7 mouse cellular contexts compared by ENCODE assay signal in genomic region chrX:38473164-38473536, GRCm38 (mm10). TPM values are rescaled to one million over a fixed set of nuclear protein-coding genes. Genes with fewer than 3 reads are reported as not detected.
A peak's percentile ranks its signal among the peaks of the same experiment; 100 is the strongest.
DNase-seq lines count a peak whose midpoint lies in the region; ATAC-seq lines count a peak whose summit lies in the region.

No protein-coding gene starts in this region.

- H3K27me3 ChIP-seq in lung, embryonic 15.5 days: no peaks in the 10 kb centered on the region
- no peaks in the 10 kb centered on the region for H3K27me3 ChIP-seq in embryonic facial prominence, embryonic 14.5 days (replicated peaks; ENCODE audit: control insufficient read depth, insufficient read depth, low read length)
- H3K27me3 ChIP-seq in hindbrain, embryonic 12.5 days: no peaks in the 10 kb centered on the region

- DNase-seq in lung, postnatal 14 days: no peak
- no peak for DNase-seq in embryonic facial prominence, embryonic 14.5 days (ENCODE audit: low spot score)
- DNase-seq in Muller cell, postnatal 12 days (ENCODE audit: inconsistent ontology term): no peak
- no peak for DNase-seq in adrenal gland, postnatal 14 days

- peak overlapping the region; percentile 51 for H3K4me2 ChIP-seq in lung, embryonic 15.5 days
- H3K4me2 ChIP-seq in embryonic facial prominence, embryonic 14.5 days (ENCODE audit: low read depth, low read length): peak overlapping the region; percentile 48
- peak overlapping the region; percentile 48; the same call in 1 of the 2 replicates for H3K4me2 ChIP-seq in hindbrain, embryonic 12.5 days (replicated peaks)

- peak; percentile 73 for ATAC-seq in lung, embryonic 15.5 days (ENCODE audit: borderline replicate concordance, extremely low read depth, low FRiP score, low TSS enrichment)
- ATAC-seq in embryonic facial prominence, embryonic 14.5 days (ENCODE audit: low read depth): peak; percentile 49; the same call in 1 of the 2 replicates
- ATAC-seq in hindbrain, embryonic 12.5 days (ENCODE audit: low FRiP score): peak; percentile 50
- ATAC-seq in megakaryocyte, adult 5-6 weeks (ENCODE audit: poor library complexity, severe bottlenecking): peak; percentile 5; the same call in 1 of the 2 replicates

- H3K36me3 ChIP-seq in lung, embryonic 15.5 days: no peaks in the 10 kb centered on the region
- no peaks in the 10 kb centered on the region for H3K36me3 ChIP-seq in embryonic facial prominence, embryonic 14.5 days (ENCODE audit: control insufficient read depth, insufficient read depth, low read length)
- no peaks in the 10 kb centered on the region for H3K36me3 ChIP-seq in hindbrain, embryonic 12.5 days

- H3K4me3 ChIP-seq in lung, embryonic 15.5 days: peak overlapping the region; percentile 50
- H3K4me3 ChIP-seq in embryonic facial prominence, embryonic 14.5 days (ENCODE audit: low read depth, low read length): peak overlapping the region; percentile 47
- H3K4me3 ChIP-seq in hindbrain, embryonic 12.5 days: peak overlapping the region; percentile 48; the same call in 1 of the 2 replicates

- 9% methylated on average over 10 of the region's 10 CpGs for WGBS in lung, embryonic 15.5 days
- 13% methylated on average over 10 of the region's 10 CpGs for WGBS in embryonic facial prominence, embryonic 14.5 days
- WGBS in hindbrain, embryonic 12.5 days: 21% methylated on average over 10 of the region's 10 CpGs

- H3K27ac ChIP-seq in lung, embryonic 15.5 days: peak overlapping the region; percentile 96
- H3K27ac ChIP-seq in embryonic facial prominence, embryonic 14.5 days (replicated peaks; ENCODE audit: low read depth, low read length): peak overlapping the region; percentile 87; the same call in 1 of the 2 replicates
- peak overlapping the region; percentile 76; the same call in 1 of the 2 replicates for H3K27ac ChIP-seq in hindbrain, embryonic 12.5 days

- no peak overlapping the region; the same call in 1 of the 2 replicates for H3K9ac ChIP-seq in lung, embryonic 15.5 days
- no peak overlapping the region; the same call in 1 of the 2 replicates for H3K9ac ChIP-seq in embryonic facial prominence, embryonic 14.5 days (ENCODE audit: low read depth, low read length)
- no peak overlapping the region for H3K9ac ChIP-seq in hindbrain, embryonic 12.5 days

- no peaks in the 10 kb centered on the region for H3K9me3 ChIP-seq in lung, embryonic 15.5 days
- no peaks in the 10 kb centered on the region for H3K9me3 ChIP-seq in embryonic facial prominence, embryonic 14.5 days (ENCODE audit: control insufficient read depth, low read length)
- no peaks in the 10 kb centered on the region for H3K9me3 ChIP-seq in hindbrain, embryonic 12.5 days (replicated peaks)

- no peaks in the 10 kb centered on the region for H3K4me1 ChIP-seq in lung, embryonic 15.5 days
- no peaks in the 10 kb centered on the region for H3K4me1 ChIP-seq in embryonic facial prominence, embryonic 14.5 days (ENCODE audit: control insufficient read depth, insufficient read depth, low read length)
- no peaks in the 10 kb centered on the region for H3K4me1 ChIP-seq in hindbrain, embryonic 12.5 days

RNA-seq across cellular contexts. Expression of gene Lamp2, which starts 16.9 kb away (rescaled TPM):
- 127 and 137 TPM in 2 replicates for polyA plus RNA-seq in lung, embryonic 15.5 days (2015; fragmentation: Nextera tagmentation; extraction: Ambion mirVana)
- 173 and 185 TPM in 2 replicates for polyA plus RNA-seq in embryonic facial prominence, embryonic 14.5 days (2014; fragmentation: Nextera tagmentation; extraction: Ambion mirVana)
- 82.8 and 88.4 TPM in 2 replicates for polyA plus RNA-seq in hindbrain, embryonic 12.5 days (2016; fragmentation: Nextera tagmentation; extraction: Ambion mirVana)
- 464 and 491 TPM in 2 replicates for total RNA-seq in megakaryocyte, adult 5-6 weeks (2015)
- 317 and 338 TPM in 2 replicates for total RNA-seq in megakaryocyte, adult 5-6 weeks (2017)
- total RNA-seq in adrenal gland, postnatal 14 days (2021): 182 and 206 TPM in 2 replicates

Comparison
In these comparisons a context has a peak if more than half of its experiments do, and no peak if none do; other contexts are left out.
1. ATAC-seq: peak in every context shown above with its lines; median percentile 73 in lung, embryonic 15.5 days; 50 in hindbrain, embryonic 12.5 days; 49 in embryonic facial prominence, embryonic 14.5 days; 5 in megakaryocyte, adult 5-6 weeks.